In the genomic region with DNA sequence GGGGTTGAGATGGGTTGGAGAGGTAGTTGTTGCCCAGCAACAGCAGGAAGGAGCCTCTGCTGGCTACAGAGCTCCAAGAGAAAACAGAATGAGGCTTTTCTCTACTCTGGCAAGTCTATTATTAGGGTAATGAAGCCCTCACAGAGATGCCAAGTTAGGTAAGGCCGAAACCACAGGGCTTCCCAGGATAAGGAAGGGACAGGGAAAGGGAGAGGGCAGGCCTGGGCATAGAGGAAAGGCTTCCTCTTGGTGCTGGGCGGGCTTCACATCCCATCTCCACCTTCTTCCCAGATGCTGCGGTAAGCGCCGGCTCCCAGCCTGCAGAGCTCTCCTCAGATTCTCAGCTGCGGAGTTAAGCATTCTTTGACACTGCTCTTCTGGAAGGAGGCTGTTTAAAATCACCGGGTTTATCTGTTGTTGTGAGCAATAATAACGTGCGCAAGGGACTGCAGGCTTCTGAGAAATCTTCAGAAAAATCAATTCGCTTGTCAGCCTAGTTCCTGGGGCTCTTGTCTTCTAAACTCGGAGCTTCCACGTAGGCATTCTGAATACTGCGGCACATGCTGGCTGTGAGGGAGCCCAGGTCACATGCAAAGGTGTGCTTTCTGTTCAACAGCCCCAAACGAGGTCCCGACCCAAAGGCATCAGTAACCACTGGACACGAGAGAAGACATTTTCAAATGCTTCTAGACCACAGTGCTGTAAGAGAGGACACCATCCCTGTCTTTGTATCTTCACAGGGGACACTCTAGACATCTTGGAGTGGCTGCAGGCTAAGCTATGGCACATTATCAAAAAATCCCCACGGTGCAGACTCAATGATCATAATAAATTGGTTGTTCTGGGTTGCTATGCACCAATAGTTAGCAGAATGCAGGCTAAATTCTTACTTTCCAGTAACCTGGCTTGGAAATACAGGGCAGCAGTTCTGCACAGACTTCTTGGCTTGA, we compare ENCODE assay signal across 12 mouse cellular contexts. TPM values are rescaled to one million over a fixed set of nuclear protein-coding genes. Genes with fewer than 3 reads are reported as not detected.
A peak's percentile ranks its signal among the peaks of the same experiment; 100 is the strongest.
DNase-seq lines count a peak whose midpoint lies in the region; ATAC-seq lines count a peak whose summit lies in the region.
"Had no signal": no experiment of that assay in that cellular context is flagged by ENCODE, and none has a peak within 500 bp of the region (broad histone marks: within the 10 kb centered on the region; RNA-seq: fewer than 3 reads in every experiment).

No protein-coding gene starts in this region.

- H3K4me2 ChIP-seq in midbrain, embryonic 14.5 days (ENCODE audit: low read length), result peak overlapping the region; percentile 44
- H3K4me2 ChIP-seq: liver, embryonic 13.5 days had no signal

- ATAC-seq in cerebellum, adult (ENCODE audit: insufficient number of reproducible peaks, low FRiP score, low TSS enrichment), result 0 out of 2 replicates have a peak, but pooled peaks have one; percentile 26
- peak; percentile 71 for ATAC-seq in midbrain, embryonic 14.5 days (ENCODE audit: low FRiP score, low TSS enrichment)

- H3K4me1 ChIP-seq in hindbrain, embryonic 10.5 days (replicated peaks), result peaks cover 35% of the 10 kb centered on the region
- peaks cover 24% of the 10 kb centered on the region for H3K4me1 ChIP-seq in midbrain, embryonic 14.5 days (ENCODE audit: control insufficient read depth, insufficient read depth, low read length)
- H3K4me1 ChIP-seq: liver, embryonic 13.5 days had no signal

- peak overlapping the region; percentile 21; the same call in 1 of the 2 replicates for H3K9ac ChIP-seq in midbrain, embryonic 14.5 days (replicated peaks; ENCODE audit: low read length)
- H3K9ac ChIP-seq: liver, embryonic 13.5 days had no signal

- H3K27me3 ChIP-seq in hindbrain, embryonic 10.5 days (ENCODE audit: insufficient read depth, poor library complexity, severe bottlenecking), result peaks cover 15% of the 10 kb centered on the region
- peaks cover 4% of the 10 kb centered on the region; the same call in 1 of the 2 replicates for H3K27me3 ChIP-seq in midbrain, embryonic 14.5 days (ENCODE audit: control insufficient read depth, insufficient read depth, low read length)

- no peak for DNase-seq in cerebellum, adult 8-10 months
- peak; percentile 43 for DNase-seq in embryo, embryonic 10 days (ENCODE audit: low spot score)
- DNase-seq in hindbrain, embryonic 10.5 days (ENCODE audit: low spot score), result peak; percentile 42
- peak; percentile 69 for DNase-seq in midbrain, embryonic 14.5 days
- DNase-seq in cerebellum, postnatal 4 days (ENCODE audit: low spot score in 2 of 2), result no peak
- no peak for DNase-seq in gastrocnemius, adult 8-10 months (ENCODE audit: low spot score in 2 of 2)
- no peak for DNase-seq in gastrocnemius, postnatal 36 days
- DNase-seq: kidney, adult 2 months; liver, embryonic 13.5 days; thymus, adult 18-20 months had no signal

- H3K36me3 ChIP-seq in hindbrain, embryonic 10.5 days, result no peaks in the 10 kb centered on the region
- no peaks in the 10 kb centered on the region for H3K36me3 ChIP-seq in midbrain, embryonic 14.5 days (ENCODE audit: control insufficient read depth, insufficient read depth, low read length)
- H3K36me3 ChIP-seq: liver, embryonic 13.5 days had no signal

- H3K27ac ChIP-seq in hindbrain, embryonic 10.5 days, result peak overlapping the region; percentile 50
- peak overlapping the region; percentile 58 for H3K27ac ChIP-seq in midbrain, embryonic 14.5 days (replicated peaks; ENCODE audit: low read depth, low read length)
- H3K27ac ChIP-seq: liver, embryonic 13.5 days had no signal

- peak overlapping the region; percentile 34 for H3K4me3 ChIP-seq in hindbrain, embryonic 10.5 days
- H3K4me3 ChIP-seq in midbrain, embryonic 14.5 days (replicated peaks; ENCODE audit: low read depth, low read length), result 0 out of 2 replicates have a peak overlapping the region, but pooled peaks have one; percentile 2
- H3K4me3 ChIP-seq: liver, embryonic 13.5 days had no signal

- 9% methylated on average over 17 of the region's 17 CpGs for WGBS in hindbrain, embryonic 10.5 days
- 6% methylated on average over 17 of the region's 17 CpGs for WGBS in midbrain, embryonic 14.5 days

- intact Hi-C loops in gastrocnemius, postnatal 36 days (cut with DNase I), result no loop called here

- H3K9me3 ChIP-seq in hindbrain, embryonic 10.5 days, result no peaks in the 10 kb centered on the region
- no peaks in the 10 kb centered on the region for H3K9me3 ChIP-seq in midbrain, embryonic 14.5 days (ENCODE audit: control insufficient read depth, low read length)
- H3K9me3 ChIP-seq: liver, embryonic 13.5 days had no signal

RNA-seq across cellular contexts. Expression of a gene that starts 18.3 kb away (rescaled TPM):
- 1.6 and 3.1 TPM in 2 replicates for polyA plus RNA-seq in hindbrain, embryonic 10.5 days (2016; fragmentation: Nextera tagmentation; extraction: Ambion mirVana)
- polyA plus RNA-seq in midbrain, embryonic 14.5 days (2014; fragmentation: Nextera tagmentation; extraction: Ambion mirVana), result 4.9 and 5.3 TPM in 2 replicates
- total RNA-seq in gastrocnemius, adult 8-10 months (2022), result 1 to 10 TPM; 2.0 to 5.3 (median 3.0) TPM
- 1 to 10 TPM; 3.2 to 5.3 TPM for total RNA-seq in gastrocnemius, postnatal 36 days (2021)
- total RNA-seq: common myeloid progenitor, adult 5-6 weeks had no signal

Comparison
In these comparisons a context has a peak if more than half of its experiments do, and no peak if none do; other contexts are left out.
1. DNase-seq: peak in embryo, embryonic 10 days (single experiment), hindbrain, embryonic 10.5 days (single experiment) and midbrain, embryonic 14.5 days (single experiment); none in cerebellum, adult 8-10 months (single experiment), cerebellum, postnatal 4 days (0 of 2), gastrocnemius, adult 8-10 months (0 of 2) and gastrocnemius, postnatal 36 days (0 of 2).